Mouse (Mus musculus): ENCODE data around the gene Rnf169. TPM values are rescaled to one million over a fixed set of nuclear protein-coding genes. Genes with fewer than 3 reads are reported as not detected.
"Not testable (repeated sequence)": the region's sequence is repeated elsewhere in the genome, so short reads cannot be mapped to it uniquely, and the experiment has no call there.

The Rnf169 gene
- total and polyA plus RNA-seq, 3 experiments: 2.9 to 10.6 (median 9.4) TPM

GRCm38 (mm10) chr7:99966011-99966721 is 14.1 kb downstream of the Rnf169 start:
- Histone ChIP-seq H3K79me2 (replicated peaks; ENCODE audit: control insufficient read depth, insufficient read depth, low read length) (peaks cover 2% of the 10 kb centered on the region), H3K27ac (peak overlapping the region; percentile 7), H3K4me1 (ENCODE audit: control insufficient read depth, insufficient read depth, low read length) (peaks cover 30% of the 10 kb centered on the region), H3K9ac (ENCODE audit: low read depth, low read length) (peak overlapping the region; percentile 14; the same call in 1 of the 2 replicates), H3K27me3 (ENCODE audit: control insufficient read depth, insufficient read depth, low read length) (no peaks in the 10 kb centered on the region), H3K36me3 (ENCODE audit: control insufficient read depth, insufficient read depth, low read length) (peaks cover 12% of the 10 kb centered on the region), H3K4me3 (no peak overlapping the region)
- intact Hi-C loops (cut with DNase I): no loop called here
- TF ChIP-seq CTCF (IDR thresholded peaks at IDR 0.05) (no peak), POLR2A (IDR thresholded peaks at IDR 0.05; ENCODE audit: insufficient read depth, low read depth, low read length) (no peak), EP300 (IDR thresholded peaks at IDR 0.05; ENCODE audit: insufficient read depth, low read depth, low read length) (no peak)
- no peak for DNase-seq
- WGBS: 65% methylated on average over 9 of the region's 9 CpGs

DNA sequence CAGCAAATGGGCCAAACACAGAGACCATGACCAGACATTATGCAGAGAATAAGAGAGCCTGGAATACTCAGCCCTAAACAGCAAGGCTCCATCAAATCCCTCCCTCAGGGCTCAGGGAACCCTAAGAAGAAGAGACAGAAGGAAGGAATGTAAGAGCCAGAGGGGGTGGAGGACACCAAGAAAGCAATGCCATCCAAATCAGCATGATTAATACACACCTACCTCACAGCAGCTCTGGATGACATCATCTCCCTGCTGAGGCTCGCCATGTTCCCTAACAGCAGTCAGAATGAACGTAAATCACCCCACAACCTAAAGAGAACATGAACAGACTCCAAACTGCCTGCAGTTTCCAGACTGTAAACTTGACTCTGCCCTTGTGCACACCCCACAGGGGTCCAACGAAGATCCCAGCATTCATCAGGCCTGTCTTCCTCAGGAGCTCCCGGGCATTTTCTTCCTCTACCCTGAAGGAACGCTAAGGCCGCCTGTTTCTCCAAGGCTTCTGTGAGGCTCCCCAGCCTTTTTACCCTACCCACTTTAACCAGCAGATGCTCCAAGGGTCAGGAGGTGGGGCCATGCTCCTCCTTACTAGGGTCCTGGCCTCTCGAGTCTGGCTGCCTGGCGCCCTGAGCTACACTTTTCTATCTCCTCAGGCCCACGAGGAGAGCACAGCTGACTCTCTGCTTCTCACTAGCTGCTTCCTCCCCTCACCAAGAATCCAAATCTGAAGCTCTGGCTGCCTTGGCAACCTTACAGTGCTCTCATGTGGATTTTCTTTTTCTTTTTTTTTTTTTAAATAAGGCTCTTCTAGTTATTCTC is 15.0 kb downstream of the Rnf169 start:
- Histone ChIP-seq H3K79me2 (replicated peaks; ENCODE audit: control insufficient read depth, insufficient read depth, low read length) (peaks cover 3% of the 10 kb centered on the region), H3K27ac (peak overlapping the region; percentile 44), H3K36me3 (ENCODE audit: control insufficient read depth, insufficient read depth, low read length) (peaks cover 16% of the 10 kb centered on the region), H3K4me3 (no peak overlapping the region), H3K9ac (ENCODE audit: low read depth, low read length) (no peak overlapping the region), H3K4me1 (ENCODE audit: control insufficient read depth, insufficient read depth, low read length) (peaks cover 31% of the 10 kb centered on the region), H3K27me3 (ENCODE audit: control insufficient read depth, insufficient read depth, low read length) (no peaks in the 10 kb centered on the region)
- WGBS: 51% methylated on average over 9 of the region's 9 CpGs
- no peak for TF ChIP-seq EP300 (IDR thresholded peaks at IDR 0.05; ENCODE audit: insufficient read depth, low read depth, low read length)
- no peak for TF ChIP-seq CTCF (IDR thresholded peaks at IDR 0.05)
- no peak for TF ChIP-seq POLR2A (IDR thresholded peaks at IDR 0.05; ENCODE audit: insufficient read depth, low read depth, low read length)
- intact Hi-C loops (cut with DNase I): no loop called here
- peak; percentile 27 to 49 for DNase-seq

- Histone ChIP-seq H3K36me3 (ENCODE audit: control insufficient read depth, insufficient read depth, low read length) (peaks cover 16% of the 10 kb centered on the region), H3K9ac (ENCODE audit: low read depth, low read length) (no peak overlapping the region), H3K27me3 (ENCODE audit: control insufficient read depth, insufficient read depth, low read length) (no peaks in the 10 kb centered on the region), H3K4me1 (ENCODE audit: control insufficient read depth, insufficient read depth, low read length) (peaks cover 31% of the 10 kb centered on the region), H3K27ac (peak overlapping the region; percentile 84), H3K4me3 (no peak overlapping the region), H3K79me2 (replicated peaks; ENCODE audit: control insufficient read depth, insufficient read depth, low read length) (peaks cover 4% of the 10 kb centered on the region)
- intact Hi-C loops (cut with DNase I): loop anchor here (2.0 kb wide), 2 partner anchors 15 to 17 kb away; no protein-coding TSS in a partner anchor
- DNase-seq: no peak
- no peak for TF ChIP-seq EP300 (IDR thresholded peaks at IDR 0.05; ENCODE audit: insufficient read depth, low read depth, low read length)
- TF ChIP-seq POLR2A (IDR thresholded peaks at IDR 0.05; ENCODE audit: insufficient read depth, low read depth, low read length): 0 out of 2 replicates have a peak, but pooled peaks have one; percentile 29
- WGBS: 68% methylated on average over 3 of the region's 3 CpGs
Observed at GRCm38 (mm10) chr7:99963237-99963860, 16.9 kb downstream of the Rnf169 start.

GRCm38 (mm10) chr7:99962536-99963236 is 17.6 kb downstream of the Rnf169 start:
- peak; percentile 35 to 52 for DNase-seq
- peak overlapping the region; percentile 84 for H3K27ac ChIP-seq
- WGBS: 51% methylated on average over 8 of the region's 8 CpGs

DNA sequence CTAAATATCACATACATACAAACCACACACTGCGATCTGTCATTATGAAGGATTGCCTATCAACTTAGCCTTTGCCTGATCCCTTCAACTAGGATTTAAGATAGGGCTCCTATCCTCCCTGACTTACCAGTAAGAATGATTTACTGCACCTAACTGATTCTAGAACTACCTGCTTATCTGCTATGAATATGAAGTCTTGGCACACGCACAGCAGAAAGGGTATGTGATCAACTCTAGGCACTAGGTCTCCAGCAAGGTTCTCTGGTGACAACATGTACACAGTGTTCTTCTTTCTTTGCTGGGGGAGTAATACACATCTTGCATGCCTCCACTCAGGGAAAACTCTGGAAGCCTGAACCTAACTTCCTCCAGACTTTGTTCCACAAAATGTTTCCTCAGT is 18.7 kb downstream of the Rnf169 start:
- peak overlapping the region; percentile 34 for H3K27ac ChIP-seq
- intact Hi-C loops (cut with DNase I): no loop called here
- no peak overlapping the region for H3K4me3 ChIP-seq
- no peak overlapping the region for H3K9ac ChIP-seq (ENCODE audit: low read depth, low read length)
- DNase-seq: no peak
- no peak for TF ChIP-seq EP300 (IDR thresholded peaks at IDR 0.05; ENCODE audit: insufficient read depth, low read depth, low read length)
- no peak for TF ChIP-seq POLR2A (IDR thresholded peaks at IDR 0.05; ENCODE audit: insufficient read depth, low read depth, low read length)
- no peak for TF ChIP-seq CTCF (IDR thresholded peaks at IDR 0.05)
- 89% methylated on average over 2 of the region's 2 CpGs for WGBS
- H3K27me3 ChIP-seq (ENCODE audit: control insufficient read depth, insufficient read depth, low read length): no peaks in the 10 kb centered on the region
- peaks cover 4% of the 10 kb centered on the region for H3K79me2 ChIP-seq (replicated peaks; ENCODE audit: control insufficient read depth, insufficient read depth, low read length)
- H3K36me3 ChIP-seq (ENCODE audit: control insufficient read depth, insufficient read depth, low read length): peaks cover 16% of the 10 kb centered on the region
- H3K4me1 ChIP-seq (ENCODE audit: control insufficient read depth, insufficient read depth, low read length): peaks cover 30% of the 10 kb centered on the region

More at GRCm38 (mm10) chr7:99962536-99963236, 17.6 kb downstream of the Rnf169 start:
- H3K4me1 ChIP-seq (ENCODE audit: control insufficient read depth, insufficient read depth, low read length): peaks cover 31% of the 10 kb centered on the region
- H3K79me2 ChIP-seq (replicated peaks; ENCODE audit: control insufficient read depth, insufficient read depth, low read length): peaks cover 4% of the 10 kb centered on the region
- H3K9ac ChIP-seq (ENCODE audit: low read depth, low read length): 0 out of 2 replicates have a peak overlapping the region, but pooled peaks have one; percentile 11
- H3K27me3 ChIP-seq (ENCODE audit: control insufficient read depth, insufficient read depth, low read length): no peaks in the 10 kb centered on the region
- H3K36me3 ChIP-seq (ENCODE audit: control insufficient read depth, insufficient read depth, low read length): peaks cover 16% of the 10 kb centered on the region
- intact Hi-C loops (cut with DNase I): loop anchor here (2.0 kb wide), 2 partner anchors 16 kb away; no protein-coding TSS in a partner anchor
- TF ChIP-seq EP300 (IDR thresholded peaks at IDR 0.05; ENCODE audit: insufficient read depth, low read depth, low read length): no peak
- TF ChIP-seq CTCF (IDR thresholded peaks at IDR 0.05): no peak
- TF ChIP-seq POLR2A (IDR thresholded peaks at IDR 0.05; ENCODE audit: insufficient read depth, low read depth, low read length): no peak
- H3K4me3 ChIP-seq: no peak overlapping the region

DNA sequence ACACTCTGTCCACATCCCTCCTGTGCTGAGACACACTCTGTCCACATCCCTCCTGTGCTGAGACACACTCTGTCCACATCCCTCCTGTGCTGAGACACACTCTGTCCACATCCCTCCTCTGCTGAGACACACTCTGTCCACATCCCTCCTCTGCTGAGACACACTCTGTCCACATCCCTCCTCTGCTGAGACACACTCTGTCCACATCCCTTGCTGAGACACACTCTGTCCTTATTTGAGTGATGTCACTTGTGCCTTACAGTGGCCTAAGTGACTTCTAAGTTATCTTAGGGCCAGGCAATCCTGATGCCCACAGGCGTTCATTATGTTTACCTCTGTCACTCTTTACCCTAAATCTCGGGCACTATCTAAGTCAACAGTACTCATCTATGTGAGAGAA is 19.7 kb downstream of the Rnf169 start:
- 79% methylated on average over 2 of the region's 2 CpGs for WGBS
- intact Hi-C loops (cut with DNase I); H3K4me3 ChIP-seq; H3K27ac ChIP-seq; H3K9ac ChIP-seq (ENCODE audit: low read depth, low read length); H3K27me3 ChIP-seq (ENCODE audit: control insufficient read depth, insufficient read depth, low read length); H3K79me2 ChIP-seq (replicated peaks; ENCODE audit: control insufficient read depth, insufficient read depth, low read length): not testable (repeated sequence)
- Histone ChIP-seq H3K36me3 (ENCODE audit: control insufficient read depth, insufficient read depth, low read length) (peaks cover 16% of the 10 kb centered on the region), H3K4me1 (ENCODE audit: control insufficient read depth, insufficient read depth, low read length) (peaks cover 24% of the 10 kb centered on the region)
- DNase-seq: peak in 1 of 2 experiments; percentile 38

Data from heart, adult 2 months (tissue).